Mouse (Mus musculus) macrophage (primary cell): ENCODE measurements around the gene Wnt7b. TPM values are rescaled to one million over a fixed set of nuclear protein-coding genes. Genes with fewer than 3 reads are reported as not detected.

Source experiments
- H3K27ac ChIP-seq: fragments of 350-480 bp; formaldehyde crosslinking; 2 replicates; pipeline ENCODE4 v1.9.0; 2021
- H3K36me3 ChIP-seq: fragments of 350-480 bp; formaldehyde crosslinking; 2 replicates; pipeline ENCODE4 v1.9.0; 2021; ENCODE audit errors: inconsistent target
- H3K4me3 ChIP-seq: fragments of 350-480 bp; formaldehyde crosslinking; 2 replicates; pipeline ENCODE4 v1.9.0; 2021; ENCODE audit errors: inconsistent target
- H3K79me2 ChIP-seq: fragments of 350-480 bp; formaldehyde crosslinking; 2 replicates; pipeline ENCODE4 v1.9.0; 2021; ENCODE audit errors: inconsistent target
- WGBS: methylation state at CpG from one replicate; pipeline ENCODE4 v1.1.7; 2026; ENCODE audit warnings: inconsistent platforms; ENCODE audit not compliant: missing documents; 5-methylcytosine and 5-hydroxymethylcytosine counted together
- polyA plus RNA-seq: library from polyadenylated mRNA; stranded (reverse); fragments of 250-400 nt; gene quantifications from 3 replicates; pipeline ENCODE4 v1.2.4, GENCODE M21; 2018; ENCODE audit warnings: inconsistent platforms
- total RNA-seq, 78 experiments: library from RNA; depleted of rRNA; stranded (reverse); fragments of 250-400 nt; gene quantifications; 1 replicate in 9 of 78; 2 replicates in 24 of 78; 3 replicates in 43 of 78; 4 replicates in 2 of 78; pipeline ENCODE4 v1.2.4; 2018; ENCODE audit warnings: inconsistent platforms in 56 of 78

Gene Wnt7b
- not detected for total RNA-seq (2018; cell fraction: chromatin; rRNA removed)
- total RNA-seq (2018; cell fraction: cytosol; rRNA removed) = not detected
- not detected for total RNA-seq (2018; cell fraction: nucleus; rRNA removed)
- polyA plus RNA-seq = not detected in 3 replicates

DNA sequence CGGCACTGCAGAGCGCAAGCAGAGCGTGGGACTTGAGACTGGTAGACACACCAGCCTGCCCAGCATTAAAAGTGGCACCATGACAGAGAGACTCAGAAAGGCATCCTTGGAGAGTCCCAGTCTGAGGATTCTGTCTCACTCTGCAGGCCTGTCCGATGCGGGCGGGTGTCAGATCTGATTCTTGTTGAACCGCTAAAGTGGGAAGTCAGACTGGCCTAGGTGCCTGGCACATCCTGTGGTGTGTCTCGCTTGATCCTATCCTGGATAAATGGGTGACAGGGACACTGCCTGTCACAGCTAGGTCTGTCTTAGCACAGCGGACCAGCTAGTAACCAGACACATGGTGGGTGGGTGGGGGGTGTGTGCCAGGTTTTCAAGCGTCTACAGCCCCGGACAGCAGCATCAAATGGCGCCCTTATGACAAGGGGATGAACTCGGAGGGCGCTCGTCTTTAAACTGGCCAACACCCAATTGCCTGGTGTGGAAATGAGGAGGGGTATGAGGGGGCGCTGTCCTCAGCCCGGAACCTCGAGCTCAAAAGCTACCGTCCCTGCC is at the start of gene Wnt7b:
TSS of gene Wnt7b (minus strand) at position 118 of the 555 bp plus-strand sequence.
- H3K4me3 ChIP-seq = no peak within 1 kb of the TSS
- no peak within 1 kb of the TSS for H3K27ac ChIP-seq
- no peaks in the 10 kb centered on the region for H3K79me2 ChIP-seq
- no peaks in the 10 kb centered on the region for H3K36me3 ChIP-seq
- WGBS = 8% methylated on average over 19 of the region's 19 CpGs

DNA sequence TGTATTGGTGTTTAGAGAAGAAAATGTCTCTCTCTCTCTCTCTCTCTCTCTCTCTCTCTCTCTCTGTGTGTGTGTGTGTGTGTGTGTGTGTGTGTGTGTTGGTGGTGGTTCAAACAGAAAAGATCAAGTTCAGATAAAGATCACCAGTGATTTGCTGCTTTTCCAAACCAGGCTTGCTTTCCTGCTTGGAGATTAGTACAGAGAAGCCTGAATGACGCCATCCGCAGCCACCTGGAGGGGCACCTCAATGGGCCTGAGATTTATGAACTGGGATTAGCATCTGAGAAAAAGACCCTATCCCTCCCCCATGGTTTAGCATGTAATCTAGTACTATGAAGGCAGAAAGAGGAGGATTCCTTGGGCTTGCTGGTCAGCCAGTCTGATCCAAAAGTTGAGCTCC is 49.3 kb upstream of the Wnt7b start:
- no peaks in the 10 kb centered on the region for H3K79me2 ChIP-seq
- no peaks in the 10 kb centered on the region for H3K36me3 ChIP-seq
- no peak overlapping the region for H3K4me3 ChIP-seq
- no peak overlapping the region for H3K27ac ChIP-seq
- WGBS = 100% methylated on average over 2 of the region's 2 CpGs

DNA sequence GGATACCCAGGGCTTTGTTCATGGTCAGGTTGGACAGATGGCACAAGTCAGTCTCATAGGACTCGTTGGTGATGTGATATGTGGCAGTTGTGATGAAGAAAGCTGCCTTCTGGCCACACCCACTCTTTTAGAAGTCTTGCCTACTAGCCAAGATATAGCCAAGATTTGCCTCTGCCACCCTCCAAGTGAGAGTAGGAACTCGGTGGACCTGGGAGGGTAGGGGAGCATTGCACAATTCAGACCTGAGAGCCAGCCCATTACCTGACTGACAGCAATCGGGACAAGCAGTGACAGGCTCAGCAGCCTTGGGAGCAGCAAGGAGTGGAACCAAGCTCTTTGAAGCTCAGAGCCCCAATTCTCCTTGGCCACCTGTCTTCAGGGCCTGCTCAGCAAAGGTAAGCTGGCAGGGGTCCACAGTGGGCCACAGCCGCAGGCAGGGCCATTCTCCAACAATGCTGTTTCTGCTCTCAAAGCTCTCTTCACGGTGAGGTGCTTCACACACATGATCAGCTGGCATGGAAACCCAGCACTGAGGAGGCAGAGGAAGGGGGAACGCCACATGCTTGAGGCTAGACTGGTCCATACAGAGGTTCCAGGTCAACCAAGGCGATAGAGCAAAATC is 47.8 kb upstream of the Wnt7b start:
- Histone ChIP-seq H3K27ac (no peak overlapping the region), H3K36me3 (no peaks in the 10 kb centered on the region), H3K4me3 (no peak overlapping the region), H3K79me2 (no peaks in the 10 kb centered on the region)
- WGBS = 79% methylated on average over 7 of the region's 7 CpGs

DNA sequence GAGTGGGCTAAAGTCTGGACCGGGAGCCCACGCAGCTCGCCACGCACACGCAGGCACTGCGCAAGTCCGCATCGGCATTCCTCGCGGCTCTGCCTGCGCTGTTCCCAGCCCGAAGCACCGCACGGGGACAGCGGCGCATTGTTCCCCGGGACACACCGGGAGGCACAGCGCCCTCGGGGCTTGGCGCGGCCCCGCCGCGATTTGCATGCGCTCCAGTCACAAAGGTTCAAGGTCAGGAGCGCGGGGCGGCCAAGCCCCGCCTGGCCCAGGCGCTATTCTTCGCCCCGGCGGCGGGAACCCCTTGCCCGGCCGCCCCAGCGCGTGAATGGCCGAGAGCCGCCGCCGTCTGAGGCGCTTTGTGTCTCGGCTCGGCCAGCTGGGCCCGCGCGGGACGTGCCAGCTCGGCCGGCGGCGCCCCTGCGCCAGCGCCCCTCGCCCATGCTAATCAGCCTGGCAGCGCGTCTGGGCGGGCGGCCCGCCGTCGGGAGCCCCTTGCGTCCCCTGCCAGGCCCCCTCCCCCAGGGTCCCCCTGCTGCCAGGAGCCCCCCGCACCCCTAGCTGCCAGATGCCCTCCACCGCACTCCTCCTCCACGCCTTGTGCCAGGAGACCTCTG is 43.5 kb upstream of the Wnt7b start:
- no peak overlapping the region for H3K27ac ChIP-seq
- H3K36me3 ChIP-seq = no peaks in the 10 kb centered on the region
- H3K79me2 ChIP-seq = no peaks in the 10 kb centered on the region
- H3K4me3 ChIP-seq = no peak overlapping the region
- 7% methylated on average over 68 of the region's 68 CpGs for WGBS

DNA sequence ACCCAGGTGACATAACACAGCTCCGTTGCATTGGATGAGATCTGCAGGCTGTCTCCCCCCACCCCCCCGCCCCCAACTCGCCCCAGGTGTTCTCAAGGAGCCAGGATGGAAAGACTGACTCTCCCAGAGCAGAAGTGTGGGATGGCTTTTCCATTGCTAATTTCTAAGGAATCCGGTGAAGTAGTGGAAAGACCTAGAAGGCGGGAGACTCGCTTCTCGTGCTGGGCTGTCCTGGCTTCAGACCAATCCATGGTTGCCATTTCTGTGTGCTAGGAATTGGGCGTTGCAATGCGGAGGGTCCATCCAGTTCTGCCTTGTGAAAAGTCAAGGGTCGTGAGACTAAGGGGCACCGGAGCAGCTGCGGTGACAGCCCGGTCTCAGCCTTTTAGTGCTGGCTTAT is 39.9 kb upstream of the Wnt7b start:
- no peak overlapping the region for H3K27ac ChIP-seq
- H3K79me2 ChIP-seq = no peaks in the 10 kb centered on the region
- no peaks in the 10 kb centered on the region for H3K36me3 ChIP-seq
- no peak overlapping the region for H3K4me3 ChIP-seq
- WGBS = 83% methylated on average over 13 of the region's 13 CpGs

DNA sequence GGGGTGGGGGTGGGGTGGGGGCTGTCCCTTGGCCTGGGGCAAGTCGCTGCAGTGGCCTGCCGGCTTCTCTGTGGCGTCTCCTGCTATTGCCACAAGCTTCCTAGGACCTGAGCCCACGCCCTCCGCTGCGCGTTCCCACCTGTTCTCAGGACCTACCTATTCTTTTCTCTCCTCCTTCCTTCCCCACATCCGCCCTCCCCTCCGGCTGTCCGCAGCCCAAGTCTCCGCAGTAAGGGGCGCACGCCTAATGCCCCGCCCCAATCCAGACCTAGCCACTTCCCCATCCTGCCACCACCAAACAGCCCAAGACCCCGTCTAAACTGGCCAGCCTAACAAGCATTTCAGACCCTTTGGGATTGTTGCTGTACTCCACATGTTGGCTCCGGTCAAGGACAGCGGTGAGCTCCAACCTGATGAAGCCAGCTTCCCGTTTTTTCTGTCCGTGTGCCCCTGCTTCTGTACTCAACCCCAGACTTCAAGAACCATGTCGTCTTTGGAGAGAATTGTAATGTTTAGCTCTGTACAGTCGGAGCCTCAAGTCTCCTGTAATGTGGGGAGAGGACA is 33.3 kb upstream of the Wnt7b start:
- no peak overlapping the region for H3K4me3 ChIP-seq
- H3K79me2 ChIP-seq = no peaks in the 10 kb centered on the region
- WGBS = 11% methylated on average over 21 of the region's 21 CpGs
- no peak overlapping the region for H3K27ac ChIP-seq
- H3K36me3 ChIP-seq = no peaks in the 10 kb centered on the region

DNA sequence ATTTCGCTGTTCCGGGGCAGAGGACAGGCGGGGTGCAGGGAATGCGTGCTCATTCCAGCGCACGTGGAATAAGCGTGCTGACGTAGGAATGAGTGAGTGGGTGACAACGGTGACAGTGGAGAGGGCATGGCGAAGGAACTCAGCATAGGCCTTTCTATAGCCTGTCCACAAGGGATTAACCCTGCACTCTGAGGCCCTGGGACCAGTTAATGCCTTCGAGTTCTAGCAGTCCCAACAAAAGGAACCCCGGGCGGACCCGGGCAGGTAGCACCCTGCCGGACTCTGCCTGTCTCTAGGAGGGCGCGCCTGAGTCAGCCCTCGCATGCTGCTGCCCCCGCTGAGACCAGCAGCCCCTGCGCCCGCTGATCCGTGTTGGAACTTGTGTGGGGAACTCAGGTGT is 32.8 kb upstream of the Wnt7b start:
- 58% methylated on average over 22 of the region's 22 CpGs for WGBS
- Histone ChIP-seq H3K4me3 (no peak overlapping the region), H3K36me3 (no peaks in the 10 kb centered on the region), H3K27ac (no peak overlapping the region), H3K79me2 (no peaks in the 10 kb centered on the region)

DNA sequence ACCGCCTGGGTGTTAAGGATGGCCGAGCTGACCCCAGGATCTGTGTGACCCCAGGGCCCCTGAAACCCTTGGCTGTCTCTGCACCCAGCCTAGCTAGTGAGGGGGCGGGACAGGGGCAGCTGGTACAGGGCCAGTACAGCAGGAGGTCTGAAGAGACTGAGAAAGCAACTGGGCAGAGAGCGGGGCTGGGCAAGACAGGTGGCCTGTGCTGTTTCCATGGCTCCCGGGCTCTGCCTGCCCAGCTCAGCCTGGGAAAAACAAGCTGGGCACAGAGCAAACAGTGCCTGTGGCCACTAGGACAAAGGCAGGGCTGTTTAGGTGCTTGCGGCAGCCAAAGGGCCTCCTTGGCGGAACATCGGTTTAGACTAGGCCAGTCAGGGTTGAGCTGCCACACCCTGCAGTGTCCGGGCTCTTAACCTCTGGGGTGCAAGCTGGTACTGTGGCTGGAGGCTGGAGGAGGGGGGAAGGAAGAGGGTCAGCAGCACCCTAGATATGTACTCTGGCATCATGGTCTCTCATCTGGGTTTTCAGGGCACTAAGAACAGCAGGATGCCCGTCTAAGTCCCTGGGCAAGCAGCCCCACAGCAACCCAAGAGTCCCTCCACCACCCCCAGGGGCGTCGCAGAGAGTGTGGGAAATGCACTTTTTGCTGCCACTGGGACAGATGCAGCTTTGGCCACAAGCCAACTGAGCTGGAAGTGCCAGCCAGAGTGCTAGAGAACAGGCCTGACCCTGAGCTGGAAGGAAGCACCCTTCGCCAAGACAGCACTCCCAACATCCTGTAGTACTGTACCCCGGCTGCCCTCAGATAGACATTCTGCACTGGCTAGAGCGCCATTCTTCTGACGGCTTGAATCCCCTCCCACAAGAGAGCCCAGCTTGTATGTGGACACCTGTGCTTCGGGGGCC is 31.3 kb upstream of the Wnt7b start:
- Histone ChIP-seq H3K27ac (no peak overlapping the region), H3K4me3 (no peak overlapping the region), H3K36me3 (no peaks in the 10 kb centered on the region), H3K79me2 (no peaks in the 10 kb centered on the region)
- WGBS = 83% methylated on average over 17 of the region's 17 CpGs

DNA sequence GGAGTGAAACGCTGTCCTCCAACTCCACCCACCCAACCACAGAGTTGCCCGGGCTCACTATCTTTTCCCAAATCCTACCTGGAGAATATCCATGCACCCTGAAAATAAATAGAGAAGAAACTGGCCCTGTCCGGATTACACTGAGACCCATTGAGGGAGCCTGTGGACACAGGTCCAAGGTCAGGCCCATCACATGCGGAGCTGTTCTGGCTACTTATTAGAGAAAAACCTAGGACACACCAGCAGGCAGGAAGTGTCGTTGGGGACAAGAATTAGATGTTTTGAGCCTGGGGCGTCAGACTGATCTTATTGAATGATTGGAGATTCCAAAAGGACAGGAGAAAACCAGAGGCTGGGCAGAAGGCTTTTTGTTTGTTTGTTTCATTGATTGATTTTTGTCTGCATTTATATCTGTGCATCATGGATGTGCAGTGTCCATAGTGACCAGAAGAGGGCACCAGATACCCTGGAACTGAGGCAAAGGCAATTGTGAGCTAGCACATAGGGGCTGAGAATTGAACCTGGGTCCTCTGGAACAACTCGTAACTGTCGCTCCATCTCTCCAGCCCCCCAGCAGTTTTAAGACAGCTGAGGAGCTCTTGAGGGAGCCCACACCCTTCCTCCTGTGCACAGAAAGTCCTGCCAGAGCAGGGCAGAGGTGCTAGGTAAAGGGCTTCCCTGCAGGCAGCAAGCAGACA is 30.5 kb upstream of the Wnt7b start:
- Histone ChIP-seq H3K27ac (no peak overlapping the region), H3K79me2 (no peaks in the 10 kb centered on the region), H3K4me3 (no peak overlapping the region), H3K36me3 (no peaks in the 10 kb centered on the region)
- WGBS = 88% methylated on average over 8 of the region's 8 CpGs

DNA sequence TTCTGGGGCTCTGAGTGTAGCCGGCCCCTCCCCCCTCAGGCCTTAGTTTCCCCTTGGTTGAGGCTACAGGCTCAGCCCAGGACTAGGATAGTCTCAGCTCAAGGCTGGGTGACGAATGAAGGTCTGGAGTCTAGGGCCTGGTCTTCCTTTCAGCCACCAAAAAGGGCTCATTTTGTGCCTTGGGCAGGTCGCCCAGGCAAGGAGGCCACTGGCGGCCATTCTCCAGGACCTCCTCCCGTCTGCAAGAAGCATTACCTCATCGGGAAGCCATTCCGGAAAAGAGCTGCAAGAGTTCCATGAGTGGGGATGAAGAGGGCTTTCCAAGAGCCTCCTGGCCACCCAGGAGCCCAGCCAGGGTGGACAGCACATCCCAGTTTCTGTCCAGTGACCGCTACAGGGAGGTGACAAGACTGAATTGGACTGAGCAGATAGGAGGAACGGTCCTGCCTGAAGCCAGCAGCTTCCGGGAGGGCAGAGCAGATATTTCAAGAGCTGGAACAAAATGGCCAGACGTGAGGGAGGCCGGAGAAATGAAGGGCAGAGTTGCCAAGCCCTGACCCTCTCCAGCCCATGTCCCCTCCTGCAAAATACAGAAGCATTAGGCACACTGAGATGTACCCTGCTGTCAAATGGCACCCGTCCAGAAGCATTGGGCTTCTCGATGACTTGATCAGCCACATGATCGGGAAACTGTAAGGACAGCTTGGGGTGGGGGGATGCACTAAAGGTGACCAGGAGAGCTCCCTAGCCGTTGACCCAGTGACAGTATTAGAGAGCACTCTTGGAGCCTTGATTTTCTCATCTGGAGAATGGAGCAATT is 29.6 kb upstream of the Wnt7b start:
- WGBS = 88% methylated on average over 16 of the region's 16 CpGs
- Histone ChIP-seq H3K27ac (no peak overlapping the region), H3K36me3 (no peaks in the 10 kb centered on the region), H3K79me2 (no peaks in the 10 kb centered on the region), H3K4me3 (no peak overlapping the region)

DNA sequence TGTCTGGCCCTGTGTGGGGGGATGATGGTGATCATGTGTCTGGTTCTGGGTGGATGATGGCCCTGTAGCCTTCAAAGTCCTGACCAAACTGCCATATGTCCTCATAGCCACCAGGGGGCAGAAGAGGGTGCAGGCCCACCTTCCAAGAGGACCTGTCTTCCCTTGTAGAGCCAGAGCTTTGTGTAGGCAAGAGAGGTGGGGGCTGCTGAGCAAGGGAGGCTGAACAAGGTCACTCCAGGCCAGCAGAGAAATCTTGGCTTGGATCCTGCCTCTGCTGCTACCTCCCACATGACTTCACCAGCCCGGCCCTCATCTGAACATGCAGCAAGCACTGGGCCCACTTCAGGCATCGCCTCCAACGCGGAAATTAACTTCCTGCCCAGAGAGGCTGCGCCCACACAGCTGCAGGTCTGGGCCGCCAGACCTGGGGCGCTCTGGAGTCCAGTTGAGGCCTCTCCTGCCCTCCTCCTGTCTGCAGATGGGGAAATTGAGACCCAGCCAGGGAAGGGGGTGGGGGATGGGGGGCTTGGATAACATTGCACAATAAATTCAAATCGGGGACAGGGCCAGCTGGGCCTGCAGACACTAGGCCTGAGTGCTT is 28.4 kb upstream of the Wnt7b start:
- Histone ChIP-seq H3K79me2 (no peaks in the 10 kb centered on the region), H3K27ac (no peak overlapping the region), H3K4me3 (no peak overlapping the region), H3K36me3 (no peaks in the 10 kb centered on the region)
- WGBS = 17% methylated on average over 8 of the region's 8 CpGs

DNA sequence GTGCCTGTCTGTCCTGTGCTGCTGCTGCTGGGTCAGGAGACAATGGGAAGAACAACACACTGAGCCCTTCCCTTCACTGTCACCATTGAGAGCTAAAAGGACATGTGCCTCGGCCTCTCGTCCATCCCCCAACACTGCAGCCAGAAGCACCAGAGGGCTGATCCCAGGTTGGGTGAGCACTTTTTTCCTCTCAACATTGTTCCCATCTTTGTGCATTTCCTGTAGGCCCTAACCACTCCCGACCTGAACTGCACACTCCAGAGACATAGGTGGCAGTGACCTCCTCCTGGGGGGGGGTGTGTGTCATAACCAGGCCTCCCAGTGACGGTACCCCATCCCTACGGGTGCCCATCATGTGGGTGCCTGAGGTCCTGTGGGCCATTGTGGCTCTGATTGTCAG is 27.8 kb upstream of the Wnt7b start:
- 78% methylated on average over 5 of the region's 5 CpGs for WGBS
- no peak overlapping the region for H3K27ac ChIP-seq

More for the DNA sequence above, 27.8 kb upstream of the Wnt7b start:
- no peaks in the 10 kb centered on the region for H3K79me2 ChIP-seq
- H3K36me3 ChIP-seq = no peaks in the 10 kb centered on the region
- no peak overlapping the region for H3K4me3 ChIP-seq
